Mouse (Mus musculus) embryo, embryonic 11 days (tissue): Measurements from ENCODE around the gene Usp39.
A peak's percentile ranks its signal among the peaks of the same experiment; 100 is the strongest.

Source experiments
- DNase-seq: peaks from one replicate; pipeline ENCODE4 v3.0.0-alpha.2; 2015

Gene Usp39

DNA sequence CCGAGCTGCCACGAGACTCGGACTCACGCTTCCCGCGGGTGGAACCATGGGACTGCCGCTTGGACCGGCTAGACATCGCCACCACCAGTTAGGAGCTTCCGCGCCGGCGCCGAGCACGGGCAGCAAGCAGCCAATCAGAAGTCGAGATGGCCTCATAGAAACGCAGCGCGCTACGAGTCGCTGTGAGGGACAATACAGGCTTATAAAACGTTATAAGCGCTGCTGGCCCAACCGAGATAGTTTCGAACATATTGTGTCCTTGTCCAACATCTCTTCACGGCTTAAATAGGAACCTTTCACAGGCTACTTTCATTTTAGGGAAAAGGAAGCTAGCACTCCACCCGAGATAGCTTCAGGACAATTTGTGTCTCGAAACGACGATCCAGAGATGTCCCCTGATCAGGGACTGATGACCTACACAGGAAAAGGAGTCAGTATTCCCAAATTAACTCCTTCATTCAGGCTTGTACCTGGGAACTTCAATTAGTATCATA, at the start of gene Usp39:
TSS of gene Usp39 (minus strand) at position 111 of the 494 bp plus-strand sequence.
- DNase-seq, result peak; percentile 97

- DNase-seq, result no peak
Observed at GRCm38 (mm10) chr6:72392341-72392740, 47.4 kb upstream of the Usp39 start.

DNA sequence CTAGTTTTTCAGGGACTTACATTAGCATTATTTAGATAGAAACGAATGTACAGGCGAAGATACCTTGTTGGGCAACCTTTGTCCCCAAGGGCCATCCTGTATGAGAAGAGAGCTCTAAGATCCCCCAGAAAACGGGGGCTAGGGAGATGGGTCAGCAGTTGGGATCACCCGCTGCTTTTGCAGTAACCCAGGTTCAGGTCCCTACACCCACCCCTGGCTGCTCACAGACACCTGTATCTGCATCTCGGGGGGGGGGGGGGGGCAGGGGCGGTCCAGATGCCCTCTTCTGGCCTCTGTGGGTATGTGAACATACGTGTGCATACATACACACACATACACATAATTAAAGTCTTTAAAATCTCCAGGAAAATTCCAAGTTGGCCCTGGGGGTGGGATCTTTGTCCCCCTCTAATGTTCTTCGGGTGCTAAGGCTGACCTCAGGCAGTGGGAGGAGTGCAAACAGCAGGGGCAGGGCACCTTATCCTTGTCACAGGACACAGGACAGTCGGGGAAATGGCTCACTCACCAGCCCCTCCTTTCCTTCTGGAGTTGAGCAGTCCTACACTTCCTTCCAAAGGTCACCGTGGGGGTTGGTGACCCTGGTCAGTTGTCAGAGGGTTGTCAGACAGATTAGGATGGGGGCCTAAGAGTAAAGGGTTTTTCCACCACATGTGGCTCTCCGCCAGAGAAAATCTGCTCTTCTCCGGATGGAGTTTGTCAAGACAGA, 46.0 kb upstream of the Usp39 start:
- peak; percentile 62 for DNase-seq

DNA sequence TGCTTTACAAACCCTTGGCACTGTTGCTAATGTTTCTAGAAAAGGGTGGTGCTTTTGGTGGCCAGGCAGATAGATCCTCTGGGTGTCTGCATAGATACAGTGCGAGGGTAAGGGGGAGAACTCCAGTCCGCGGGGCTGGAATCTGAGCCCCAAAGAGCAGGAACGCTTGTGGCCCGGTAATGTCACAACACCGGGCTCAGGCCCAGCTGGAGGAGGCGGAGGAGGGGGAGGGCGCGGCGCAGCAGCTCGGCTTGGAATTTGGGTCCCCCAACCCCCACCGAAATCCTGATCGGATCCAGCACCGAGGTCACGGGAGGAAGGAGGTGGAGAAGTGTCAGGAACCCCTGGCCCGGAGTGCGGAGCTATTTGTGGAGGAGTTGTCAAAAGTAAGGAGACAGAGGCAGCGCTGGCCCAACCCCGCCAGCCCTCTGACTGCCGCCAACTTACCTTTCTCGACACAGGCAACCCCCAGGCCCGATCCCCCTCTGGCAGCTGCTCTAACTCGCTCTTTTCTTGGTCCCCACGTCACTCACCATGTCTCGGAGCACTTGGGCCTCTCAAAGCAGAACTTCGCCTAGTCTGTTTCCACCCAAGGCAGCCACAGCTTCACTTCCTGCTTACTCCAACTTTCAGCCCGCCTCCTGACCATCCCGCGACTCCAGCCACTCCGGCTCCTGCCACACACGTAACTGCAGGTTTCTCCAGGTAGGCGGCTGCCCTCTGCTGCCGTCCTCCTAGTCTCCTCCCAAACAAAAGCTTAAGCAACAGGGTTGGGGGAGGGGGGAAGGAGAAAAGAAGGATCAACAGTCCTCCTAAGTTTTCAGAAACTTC, 45.2 kb upstream of the Usp39 start, which contains the start of gene Vamp8:
TSS of gene Vamp8 (minus strand) at position 763 of the 831 bp plus-strand sequence.
- peak; percentile 71 for DNase-seq

DNA sequence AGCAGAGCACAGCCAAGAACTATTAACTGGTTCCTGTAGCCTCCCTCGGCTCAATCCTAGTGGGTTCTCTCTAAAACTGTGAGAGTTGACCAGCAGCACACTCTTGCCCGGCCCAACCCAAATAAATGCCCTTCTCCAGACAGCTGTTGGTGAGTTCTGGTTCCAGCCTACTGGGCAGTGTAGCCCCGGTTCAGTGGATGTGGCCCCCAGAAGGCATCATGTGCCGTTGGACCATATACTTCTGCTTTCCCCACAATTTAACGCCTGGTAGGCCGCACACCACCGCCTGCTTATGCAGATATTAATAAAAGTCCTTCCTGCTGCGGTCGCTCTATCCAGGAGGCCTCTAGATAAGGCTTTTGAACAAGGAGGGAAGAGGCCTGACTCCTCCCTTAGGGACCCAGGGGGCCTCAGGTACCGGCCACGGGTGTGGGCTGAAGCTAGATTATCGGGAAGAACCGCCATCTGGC, 44.5 kb upstream of the Usp39 start:
- DNase-seq, result peak; percentile 44

- no peak for DNase-seq
Observed at GRCm38 (mm10) chr6:72388791-72389329, 43.9 kb upstream of the Usp39 start.

DNA sequence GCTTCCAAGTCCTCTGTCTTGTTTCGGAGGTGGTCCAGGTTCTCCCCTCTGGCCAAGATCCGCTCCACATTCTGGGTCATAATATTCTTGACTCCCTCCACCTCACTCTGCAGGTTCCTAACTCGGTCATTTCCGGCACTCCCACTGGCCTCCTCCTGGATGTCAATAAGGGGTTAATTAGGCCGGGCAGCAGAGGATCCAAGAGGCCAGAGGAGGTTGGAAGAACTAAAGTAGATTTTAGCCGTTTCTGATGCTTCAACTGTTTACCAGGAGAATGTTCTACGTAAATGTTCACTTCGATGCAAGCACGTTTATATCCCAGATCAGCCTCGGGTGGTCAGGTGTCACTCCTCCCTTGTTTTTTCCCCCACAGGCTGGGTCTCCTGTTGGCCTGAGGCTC, 43.3 kb upstream of the Usp39 start:
- DNase-seq, result no peak

DNA sequence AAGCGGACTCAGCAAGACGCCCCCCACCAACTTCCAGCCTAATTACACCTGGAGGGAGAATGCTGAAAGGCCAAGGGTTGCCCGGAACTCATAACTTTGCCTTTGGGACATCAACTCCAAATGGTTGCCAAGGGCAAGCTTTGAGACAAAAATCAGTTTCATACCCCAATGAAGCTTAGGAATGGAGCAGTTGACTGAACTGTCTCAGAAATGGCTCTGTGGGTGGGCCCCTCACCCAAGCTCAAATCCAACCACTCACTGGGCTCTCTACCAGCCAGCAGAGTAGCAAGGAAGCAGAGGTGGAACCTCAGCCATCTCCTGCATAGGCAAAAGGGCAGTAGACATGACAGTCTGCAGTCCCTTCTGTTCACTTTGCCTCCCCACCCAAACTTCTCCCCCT, 42.8 kb upstream of the Usp39 start:
- DNase-seq, result no peak

- no peak for DNase-seq
Observed at GRCm38 (mm10) chr6:72386561-72386960, 41.6 kb upstream of the Usp39 start.

- DNase-seq, result no peak
Observed at GRCm38 (mm10) chr6:72385258-72385657, 40.3 kb upstream of the Usp39 start.

DNA sequence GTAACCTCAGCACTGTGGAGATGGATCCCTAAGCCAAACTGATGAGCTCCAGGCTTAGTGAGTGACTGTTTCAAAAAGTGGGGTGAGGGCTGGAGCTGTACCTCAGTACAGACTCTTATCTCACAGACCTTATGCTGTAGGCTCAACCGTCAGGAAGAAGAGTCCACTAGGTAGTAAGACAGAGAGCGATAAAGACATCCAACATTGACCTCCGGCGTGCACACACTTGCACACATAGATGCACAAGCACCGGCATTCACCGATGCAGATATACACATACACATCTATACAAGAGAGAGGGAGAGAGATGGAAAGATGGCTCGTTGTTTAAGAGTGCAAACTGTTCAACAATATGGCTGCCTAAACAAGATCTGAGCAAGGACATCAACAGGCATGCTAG, 39.0 kb upstream of the Usp39 start:
- DNase-seq, result no peak

DNA sequence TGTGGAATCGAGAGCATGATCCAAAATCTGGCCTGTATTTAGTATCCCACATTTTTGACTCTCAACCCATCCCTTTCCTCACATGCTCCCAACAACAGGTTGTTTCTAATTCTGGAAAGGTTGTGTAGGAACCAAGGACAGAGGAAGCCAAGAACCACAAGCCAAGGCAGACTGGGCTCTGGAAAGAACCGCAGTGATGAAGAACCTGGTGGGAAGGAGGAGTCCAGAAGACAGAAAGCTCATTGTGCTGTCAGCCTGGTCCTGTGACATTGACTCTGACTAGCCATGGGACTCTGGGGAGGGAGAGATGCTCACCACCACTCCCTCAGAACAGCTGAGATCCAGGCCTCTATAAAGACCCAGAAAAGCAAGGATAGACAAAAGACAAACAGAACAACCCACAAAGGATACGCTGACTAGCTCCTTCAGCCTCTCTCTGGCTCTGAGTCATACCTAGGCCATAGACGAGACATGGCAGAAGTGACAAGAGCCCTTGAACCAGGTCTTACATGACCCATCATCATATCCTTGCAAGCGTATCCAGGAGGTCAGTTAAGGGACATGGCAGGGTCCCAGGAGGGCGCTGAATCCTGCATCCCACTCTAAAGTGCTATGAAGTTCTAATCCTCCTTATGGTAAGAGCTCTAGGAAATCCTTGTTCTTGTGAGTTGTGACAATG, 38.3 kb upstream of the Usp39 start:
- DNase-seq, result no peak

- DNase-seq, result no peak
Observed at GRCm38 (mm10) chr6:72382494-72382893, 37.5 kb upstream of the Usp39 start.

- peak; percentile 76 for DNase-seq
Observed at GRCm38 (mm10) chr6:72380131-72380770, 35.3 kb upstream of the Usp39 start, which contains the start of gene Vamp5. TSS of gene Vamp5 (minus strand) at chr6:72380468.

- DNase-seq, result no peak
Observed at GRCm38 (mm10) chr6:72379377-72380130, 34.6 kb upstream of the Usp39 start.

DNA sequence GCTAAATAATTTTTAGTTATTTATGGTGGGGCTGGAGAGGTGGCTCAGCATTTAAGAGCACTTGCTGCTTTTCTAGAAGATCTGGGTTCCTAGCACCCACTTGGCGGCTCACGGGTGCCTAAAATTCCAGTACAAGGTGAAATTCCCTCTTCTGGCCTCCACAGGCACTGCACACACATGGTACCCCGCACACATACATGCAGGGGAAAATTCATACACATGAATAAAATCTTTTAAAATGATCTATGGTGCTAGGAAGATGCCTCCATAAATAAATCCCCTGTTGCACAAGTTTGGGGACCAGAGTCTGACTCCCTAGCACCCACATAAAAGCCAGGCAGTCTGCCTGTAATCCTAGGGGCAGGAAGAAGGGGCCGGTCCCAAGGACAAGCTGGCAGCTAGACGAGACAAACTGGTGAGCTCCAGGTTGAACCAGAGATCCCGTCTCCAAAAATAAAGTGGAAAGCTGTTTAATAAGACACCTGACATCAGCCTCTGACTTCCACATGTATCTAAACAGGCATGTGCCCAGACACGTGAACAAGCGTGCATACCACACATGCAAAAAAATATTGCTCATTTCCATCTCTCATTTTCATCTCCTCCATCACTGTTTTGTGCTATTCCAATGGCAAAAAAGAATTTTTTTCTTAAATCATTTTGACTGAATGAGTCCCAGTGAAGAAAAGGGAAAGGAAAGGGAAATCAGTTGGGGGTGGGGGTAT, 33.7 kb upstream of the Usp39 start:
- DNase-seq, result no peak

DNA sequence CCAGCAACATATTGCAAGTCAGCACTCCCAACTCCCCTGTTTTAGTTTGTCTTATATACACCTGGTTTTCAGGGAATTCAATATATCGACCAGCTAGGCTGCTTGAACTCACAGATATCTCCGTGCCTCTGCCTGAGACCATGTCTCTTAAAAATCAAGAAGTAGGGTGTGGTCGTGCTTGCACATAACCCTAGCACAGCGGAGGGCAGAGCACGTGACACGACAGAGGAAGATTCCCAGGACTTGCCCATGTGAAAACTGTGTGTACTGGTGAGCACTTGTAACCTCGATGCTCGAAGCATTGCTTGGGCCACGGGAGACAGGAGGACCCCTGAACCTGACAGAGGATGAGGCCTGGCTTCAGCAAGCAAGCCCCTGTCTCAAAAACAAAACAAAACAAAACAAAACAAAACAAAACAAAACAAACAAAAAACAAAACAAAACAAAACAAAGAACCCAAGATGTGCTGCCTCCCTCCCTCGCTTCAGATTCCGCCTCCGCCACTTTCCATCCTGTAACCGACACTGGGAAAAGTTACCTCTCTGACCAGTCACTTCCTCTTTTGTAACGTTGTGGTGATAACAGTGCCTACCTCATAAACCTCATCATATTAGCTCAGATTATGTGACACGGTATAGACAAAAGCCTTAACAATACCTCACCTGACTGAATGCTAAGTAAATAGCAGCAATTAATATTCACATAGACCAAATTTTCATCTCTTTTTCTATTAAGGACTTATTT, 30.0 kb upstream of the Usp39 start:
- DNase-seq, result no peak

DNA sequence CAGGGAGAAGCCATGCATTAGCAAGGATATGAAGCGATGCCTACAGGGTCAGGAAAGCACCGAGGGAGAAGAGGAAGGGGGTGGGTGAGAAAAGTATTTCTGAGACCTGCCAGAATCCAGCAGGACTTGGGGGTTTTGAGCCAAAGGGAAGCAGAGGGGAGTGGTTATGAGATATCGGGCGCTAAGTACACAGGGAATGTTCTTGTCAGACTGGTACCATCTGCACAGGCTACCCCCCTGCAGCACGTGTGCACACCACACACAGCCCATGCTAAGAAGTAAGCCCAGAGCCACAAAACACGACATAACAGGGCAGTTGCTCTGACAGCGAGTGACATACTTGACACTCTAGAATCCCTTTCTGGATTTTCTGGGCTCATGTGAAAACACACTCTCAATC, 29.2 kb upstream of the Usp39 start:
- DNase-seq, result no peak

- no peak for DNase-seq
Observed at GRCm38 (mm10) chr6:72373184-72373583, 28.2 kb upstream of the Usp39 start.

GRCm38 (mm10) chr6:72371571-72371970, 26.6 kb upstream of the Usp39 start:
- no peak for DNase-seq
